Mouse (Mus musculus): ENCODE measurements around the gene Creg2.

DNA sequence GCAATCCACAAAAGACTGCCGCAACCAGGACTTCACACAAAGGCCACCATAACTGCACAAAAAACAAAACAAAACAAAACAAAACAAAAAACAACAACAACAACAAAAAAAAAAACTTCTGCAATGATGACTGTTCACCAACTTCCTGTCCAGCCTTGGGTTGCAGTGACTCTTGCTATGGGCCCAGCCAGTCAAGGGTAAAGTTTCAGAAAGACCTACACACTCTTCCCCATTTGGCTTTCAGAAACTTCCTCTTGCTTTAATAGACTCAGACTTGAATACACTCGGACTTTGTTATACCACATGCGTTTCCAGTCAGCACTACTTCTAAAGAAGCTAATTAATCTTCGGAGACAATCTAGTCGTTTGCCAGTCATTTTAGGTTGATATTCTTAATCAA is 61.1 kb downstream of the Creg2 start:
- TF ChIP-seq TCF12 (IDR thresholded peaks at IDR 0.05; ENCODE audit: insufficient read depth, poor library complexity, severe bottlenecking): no peak
- no peak for TF ChIP-seq MAX (IDR thresholded peaks at IDR 0.05; ENCODE audit: low read depth)
- TF ChIP-seq MYOD1 (IDR thresholded peaks at IDR 0.05; ENCODE audit: control insufficient read depth in 1 of 3, insufficient read length in 2 of 3, low read depth in 2 of 3): no peak
- TF ChIP-seq POLR2A (IDR thresholded peaks at IDR 0.05; ENCODE audit: insufficient read length, low read depth): no peak
